Mouse (Mus musculus) cerebellum, adult (tissue): ENCODE data around the gene Begain.
A peak's percentile ranks its signal among the peaks of the same experiment; 100 is the strongest.

ENCODE experiments used
- ATAC-seq: cut with Nextera tagmentation; 2 replicates; pipeline ENCODE4 v1.9.2; 2017; ENCODE audit warnings: mild to moderate bottlenecking, moderate library complexity, mixed read lengths; ENCODE audit not compliant: insufficient number of reproducible peaks, low FRiP score, low TSS enrichment

Begain gene

DNA sequence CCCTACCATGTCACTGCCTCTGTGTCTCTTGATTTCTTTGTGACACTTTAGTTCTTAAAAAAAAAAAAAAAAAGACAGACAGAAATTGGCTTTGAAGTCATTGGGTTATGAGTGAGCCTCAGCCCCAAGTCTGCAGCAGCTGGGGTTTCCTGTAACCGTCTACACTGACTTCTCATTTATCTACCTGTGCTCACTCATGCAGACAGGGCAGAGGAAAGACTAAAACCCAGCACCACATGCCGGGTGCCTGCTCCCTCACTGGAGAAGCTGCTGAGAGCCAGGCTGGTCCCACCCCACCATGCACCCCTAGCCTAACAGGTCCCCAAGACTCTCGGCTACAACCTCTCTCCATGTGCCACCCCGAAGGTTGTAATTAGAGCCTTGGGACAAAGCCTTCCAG is 10.3 kb downstream of the Begain start:
- ATAC-seq: no peak

DNA sequence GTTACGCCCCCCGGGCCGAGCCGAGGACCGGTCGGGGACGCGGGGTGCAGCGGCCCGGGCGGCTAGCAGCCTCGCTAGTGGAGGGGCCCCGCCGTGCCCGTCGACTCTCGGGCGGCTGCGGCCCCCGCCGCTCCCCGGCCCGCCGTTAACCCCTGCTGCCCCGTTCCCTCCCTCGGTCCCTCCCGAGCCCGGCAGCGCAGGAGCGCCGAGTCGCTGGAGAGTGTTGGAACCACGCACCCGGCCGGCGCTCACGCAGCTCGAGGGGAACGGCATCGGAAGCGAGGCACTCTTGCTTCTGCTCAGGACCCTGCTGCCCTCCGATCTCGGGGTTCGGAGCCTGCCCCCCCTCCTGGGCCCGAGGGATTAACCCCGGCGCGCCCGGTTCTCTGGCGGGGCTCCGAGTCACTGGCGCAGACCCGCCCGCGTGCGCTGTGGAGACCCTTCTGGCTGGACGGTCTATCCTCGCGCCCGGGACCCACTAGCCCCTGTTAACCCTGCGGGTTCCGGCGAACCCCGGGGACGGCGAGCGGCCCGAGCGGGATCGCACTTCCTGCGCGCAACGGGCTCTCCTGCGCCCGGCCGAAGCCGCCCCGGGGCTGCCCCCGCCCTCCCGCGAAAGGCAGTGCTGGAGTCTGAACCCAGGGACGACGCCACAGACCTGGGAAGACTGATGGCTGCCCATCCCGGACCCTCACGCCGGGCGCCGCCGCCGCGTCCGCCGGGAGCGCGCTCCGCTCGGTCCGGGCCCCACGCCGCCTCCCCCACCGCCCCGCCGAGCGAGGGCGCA is 14.8 kb downstream of the Begain start:
- no peak for ATAC-seq

- ATAC-seq: no peak
These were observed 18.1 kb downstream of the Begain start for GRCm38 (mm10) chr12:109049949-109050348.

DNA sequence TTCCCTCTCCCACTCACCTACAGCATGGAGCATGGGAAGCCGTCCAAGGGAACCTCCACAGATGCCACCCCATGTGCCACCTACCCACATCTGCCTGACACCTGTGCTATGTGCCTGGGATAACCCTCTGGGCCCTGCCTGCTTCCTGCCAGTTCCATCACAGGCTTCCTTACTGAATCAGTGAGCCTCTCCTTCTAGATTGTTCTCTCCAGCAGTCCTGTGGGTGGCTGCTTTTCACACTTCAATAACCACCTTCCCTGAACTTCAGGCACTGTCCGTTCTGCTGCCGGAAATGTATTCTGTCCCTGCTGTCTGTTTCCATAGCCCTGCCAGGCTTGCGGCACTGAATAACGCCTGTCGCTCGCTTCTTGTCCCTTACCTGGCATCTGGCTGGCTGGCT is 22.4 kb downstream of the Begain start:
- no peak for ATAC-seq

- ATAC-seq: no peak
These were observed 23.5 kb downstream of the Begain start for GRCm38 (mm10) chr12:109044497-109044896.

- ATAC-seq: no peak
These were observed 28.7 kb downstream of the Begain start for GRCm38 (mm10) chr12:109039311-109039710.

DNA sequence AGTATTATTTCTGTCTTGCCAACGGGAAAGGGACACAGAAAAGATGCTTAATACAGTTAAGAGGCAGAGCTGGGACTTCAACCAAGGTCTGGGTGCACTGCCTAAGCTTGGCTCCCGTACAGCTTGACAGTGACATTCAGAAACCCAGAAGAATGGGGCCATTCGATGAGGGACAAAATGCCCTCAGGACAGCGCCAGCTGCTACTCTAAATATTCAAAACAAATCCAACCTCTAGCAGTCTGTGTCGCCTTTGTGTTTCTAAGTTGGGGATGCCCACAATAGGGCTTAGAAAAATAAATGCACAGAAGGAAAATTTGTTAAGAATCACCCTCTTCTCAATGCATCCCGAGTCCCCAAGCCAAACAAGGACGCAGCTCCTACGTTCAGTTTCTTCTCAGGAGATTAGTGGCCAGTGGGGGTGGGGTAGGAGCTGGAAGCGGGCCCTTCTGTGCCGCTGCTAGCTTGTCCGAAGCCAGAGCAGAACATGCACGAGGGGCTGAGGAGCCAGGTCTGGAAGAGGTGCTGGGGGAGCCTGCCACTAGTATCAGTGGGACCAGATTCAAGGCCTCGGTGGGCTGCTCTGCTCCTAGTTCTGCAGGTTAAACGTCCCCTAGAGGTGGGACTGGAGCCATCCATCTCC is 29.7 kb downstream of the Begain start:
- ATAC-seq: no peak

GRCm38 (mm10) chr12:109037026-109037425 is 31.0 kb downstream of the Begain start:
- ATAC-seq: no peak

- no peak for ATAC-seq
These were observed 44.2 kb downstream of the Begain start for GRCm38 (mm10) chr12:109023780-109024179.

DNA sequence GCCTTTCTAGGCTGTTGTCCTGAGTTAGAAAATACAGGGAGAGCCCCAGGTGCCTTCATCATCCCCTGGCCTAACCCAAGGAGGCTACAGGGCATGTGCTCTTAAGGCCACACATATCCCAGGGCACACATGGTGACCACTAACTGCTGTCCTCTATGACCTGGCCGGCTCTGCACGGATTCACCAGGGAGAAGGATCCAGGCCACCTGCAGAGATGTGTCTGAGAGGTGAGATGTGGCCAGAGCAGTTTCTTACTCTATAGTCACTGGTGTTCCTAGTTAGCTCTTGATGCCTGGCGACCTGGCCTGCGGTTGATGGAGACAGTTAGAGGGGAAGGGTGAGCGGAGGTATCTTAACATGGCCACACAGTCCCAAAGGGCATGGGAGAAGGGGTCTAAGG is 45.1 kb downstream of the Begain start:
- ATAC-seq: no peak; the same call in 1 of the 2 replicates

- peak; percentile 90 for ATAC-seq
These were observed 45.8 kb downstream of the Begain start for GRCm38 (mm10) chr12:109022181-109022691.

DNA sequence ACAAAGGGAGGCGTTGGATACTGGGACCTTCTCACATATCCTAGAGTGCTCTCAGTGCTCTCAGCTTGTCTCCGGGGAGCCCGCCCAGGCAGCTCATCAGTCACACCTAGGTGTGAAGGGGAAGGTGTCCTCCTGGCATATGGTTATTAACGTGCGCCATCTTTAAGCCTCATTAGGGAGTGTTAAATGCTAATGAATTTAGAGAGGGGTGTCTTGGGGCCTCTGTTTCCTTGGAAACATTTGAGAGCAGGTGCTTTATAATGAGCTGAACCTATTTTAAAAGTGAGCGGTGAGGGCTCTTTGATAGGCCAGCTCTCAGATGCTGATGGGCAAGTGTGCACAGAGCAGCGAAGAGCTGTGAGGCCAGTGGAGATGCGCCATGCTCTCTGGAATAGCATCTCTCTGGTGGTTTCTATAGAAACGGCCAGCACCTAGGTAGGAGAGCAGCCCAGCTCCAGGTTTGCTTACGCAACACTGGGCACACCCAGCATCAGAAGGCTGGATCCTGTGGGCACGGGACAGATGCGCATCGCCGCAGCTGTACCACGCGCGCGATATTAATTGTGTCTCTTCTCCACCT is 57.9 kb downstream of the Begain start:
- 0 out of 2 replicates have a peak, but pooled peaks have one; percentile 45 for ATAC-seq

- ATAC-seq: no peak
These were observed 65.0 kb downstream of the Begain start for GRCm38 (mm10) chr12:109002978-109003377.

DNA sequence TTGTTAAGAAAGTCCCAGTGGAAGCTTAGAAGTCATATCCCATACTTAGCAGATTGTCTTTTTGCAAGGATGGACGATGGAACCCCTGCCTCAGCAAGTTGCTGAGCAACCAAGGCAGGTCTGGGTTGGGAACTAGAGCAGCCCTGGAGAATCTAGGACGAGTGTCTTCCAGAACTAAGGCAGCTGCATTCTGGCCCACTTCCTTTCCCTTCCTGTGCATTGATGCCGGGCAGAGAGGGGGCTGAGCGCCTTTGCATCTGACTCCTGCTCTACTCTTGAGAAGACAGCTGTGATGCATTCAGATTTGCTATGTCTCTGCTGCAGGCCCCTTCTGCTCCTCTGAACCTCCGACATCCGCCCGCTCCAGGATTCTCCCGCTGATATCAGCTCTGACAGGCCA is 70.8 kb downstream of the Begain start:
- ATAC-seq: no peak

- ATAC-seq: no peak
These were observed 71.9 kb downstream of the Begain start for GRCm38 (mm10) chr12:108995976-108996636.

- no peak for ATAC-seq
These were observed 73.5 kb downstream of the Begain start for GRCm38 (mm10) chr12:108994436-108995031.

DNA sequence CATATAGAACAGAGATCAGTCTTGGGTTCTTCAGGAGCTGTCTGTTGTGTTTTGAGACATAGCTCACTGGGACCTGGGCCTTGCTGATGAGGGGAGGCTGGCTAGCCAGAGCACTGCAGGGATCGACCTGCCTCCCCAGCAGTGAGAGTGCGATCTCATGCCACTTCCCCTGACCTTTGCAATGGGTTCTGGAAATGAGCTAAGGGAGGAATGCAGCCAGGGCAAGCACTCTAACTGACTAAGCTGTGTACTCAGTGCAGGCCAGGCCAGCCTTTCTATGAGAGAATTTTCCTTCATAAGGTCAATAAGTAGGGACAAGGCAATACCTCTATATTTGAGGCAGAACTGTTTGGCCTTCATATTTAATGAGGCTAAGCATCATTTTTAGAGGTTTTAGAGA is 75.0 kb downstream of the Begain start:
- no peak for ATAC-seq

DNA sequence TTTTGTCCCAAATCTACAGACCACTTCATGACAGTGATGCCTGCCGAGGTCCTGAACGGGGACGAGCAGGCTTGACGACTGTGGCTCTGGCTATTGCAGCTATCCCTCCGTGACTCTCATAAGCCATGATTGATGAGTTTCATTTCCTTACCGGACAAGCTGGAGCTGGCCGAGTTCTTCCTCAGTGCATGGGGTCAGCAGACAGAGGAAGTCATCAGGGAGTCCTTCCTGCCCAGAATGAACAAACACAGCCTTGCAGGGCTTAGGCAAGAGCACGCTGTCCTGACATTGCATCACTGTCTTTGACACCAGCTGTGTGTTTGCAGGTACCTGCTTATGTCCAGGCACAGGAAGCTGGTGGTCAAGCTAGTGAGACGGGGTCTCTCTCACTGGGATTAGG is 77.6 kb downstream of the Begain start:
- no peak for ATAC-seq

DNA sequence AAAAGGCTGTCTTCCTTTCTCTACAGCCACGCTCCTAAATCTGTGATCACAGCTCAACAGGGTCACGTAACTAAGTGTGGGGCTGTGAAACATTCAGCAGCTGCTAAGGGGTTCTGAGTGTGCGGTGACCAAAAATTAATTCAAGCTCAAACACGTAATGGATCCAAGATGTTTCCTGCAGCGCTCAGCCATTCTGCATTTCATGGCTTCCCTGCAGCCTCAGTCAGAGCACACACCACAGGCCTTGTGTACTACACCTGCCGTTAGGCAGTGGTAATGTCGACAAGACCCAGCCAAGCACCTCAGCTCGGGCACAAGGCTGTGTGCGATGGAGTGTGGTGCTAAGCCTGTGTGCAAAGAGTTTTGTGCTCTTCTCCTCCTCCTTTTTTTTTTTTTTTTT is 80.6 kb downstream of the Begain start:
- no peak for ATAC-seq

DNA sequence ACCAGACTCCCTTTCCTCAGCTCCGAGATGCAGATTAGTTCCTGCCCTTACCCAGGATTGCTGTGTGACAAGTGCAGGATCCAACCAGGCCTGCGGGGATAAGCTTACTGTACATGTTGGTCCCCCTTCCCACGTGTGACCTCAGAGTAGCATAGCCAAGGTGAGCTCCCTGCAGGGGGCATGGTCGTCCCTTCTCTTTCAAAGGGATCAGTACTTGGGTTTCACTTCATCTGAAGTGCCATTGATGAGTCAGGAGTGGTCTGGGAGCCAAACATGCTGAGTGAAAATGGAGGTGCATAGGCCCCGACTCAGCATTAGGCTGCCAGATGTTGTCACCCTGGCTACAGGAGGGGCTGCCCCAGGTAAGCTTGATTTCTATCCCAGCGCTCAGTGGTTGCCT is 83.0 kb downstream of the Begain start:
- ATAC-seq: no peak
